Mouse (Mus musculus): ENCODE data around the gene Mthfd1. TPM values are rescaled to one million over a fixed set of nuclear protein-coding genes. Genes with fewer than 3 reads are reported as not detected.

Mthfd1 gene
- polyA plus RNA-seq, 1 experiment, result 33.2 TPM

GRCm38 (mm10) chr12:76272610-76273524 is 17.8 kb downstream of the Mthfd1 start:
- Histone ChIP-seq H3K4me1 (ENCODE audit: control insufficient read depth, insufficient read depth, low read length) (no peaks in the 10 kb centered on the region), H3K4me3 (ENCODE audit: insufficient read depth, low read length) (no peak overlapping the region), H3K27ac (ENCODE audit: insufficient read depth, low read length) (no peak overlapping the region)
- no peak for TF ChIP-seq CTCF (IDR thresholded peaks at IDR 0.05; ENCODE audit: extremely low read depth, insufficient read depth, low read length)
- no peak for TF ChIP-seq POLR2A (IDR thresholded peaks at IDR 0.05; ENCODE audit: extremely low read depth, insufficient read depth, low read length)

DNA sequence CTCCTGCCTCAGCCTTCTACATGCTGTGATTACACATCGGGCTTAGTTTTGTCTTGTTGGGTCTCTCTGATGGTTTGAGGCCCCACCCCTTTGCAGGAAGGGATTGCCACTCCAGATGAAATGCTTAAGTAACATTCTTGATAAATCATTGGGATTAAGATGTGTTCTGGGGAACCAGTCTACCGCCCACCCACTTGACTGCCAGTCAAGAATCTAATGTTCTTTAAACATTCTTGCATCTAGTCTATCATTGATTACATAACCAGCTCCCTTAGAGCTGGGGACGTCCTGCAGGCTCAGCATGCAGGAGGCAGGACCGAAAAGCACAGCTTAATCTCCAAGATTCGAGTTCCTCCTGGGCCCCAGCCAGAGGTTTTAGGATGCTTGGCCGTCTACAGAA is 23.1 kb downstream of the Mthfd1 start:
- Histone ChIP-seq H3K4me1 (ENCODE audit: control insufficient read depth, insufficient read depth, low read length) (peaks cover 8% of the 10 kb centered on the region), H3K27ac (ENCODE audit: insufficient read depth, low read length) (no peak overlapping the region), H3K4me3 (ENCODE audit: insufficient read depth, low read length) (no peak overlapping the region)
- TF ChIP-seq POLR2A (IDR thresholded peaks at IDR 0.05; ENCODE audit: extremely low read depth, insufficient read depth, low read length) (no peak), CTCF (IDR thresholded peaks at IDR 0.05; ENCODE audit: extremely low read depth, insufficient read depth, low read length) (no peak)

- Histone ChIP-seq H3K4me1 (ENCODE audit: control insufficient read depth, insufficient read depth, low read length) (peaks cover 8% of the 10 kb centered on the region), H3K4me3 (ENCODE audit: insufficient read depth, low read length) (no peak overlapping the region), H3K27ac (ENCODE audit: insufficient read depth, low read length) (no peak overlapping the region)
- TF ChIP-seq CTCF (IDR thresholded peaks at IDR 0.05; ENCODE audit: extremely low read depth, insufficient read depth, low read length), result no peak
- no peak for TF ChIP-seq POLR2A (IDR thresholded peaks at IDR 0.05; ENCODE audit: extremely low read depth, insufficient read depth, low read length)
Observed at GRCm38 (mm10) chr12:76280556-76280955, 25.5 kb downstream of the Mthfd1 start.

- Histone ChIP-seq H3K4me3 (ENCODE audit: insufficient read depth, low read length) (no peak overlapping the region), H3K4me1 (ENCODE audit: control insufficient read depth, insufficient read depth, low read length) (peaks cover 8% of the 10 kb centered on the region), H3K27ac (ENCODE audit: insufficient read depth, low read length) (no peak overlapping the region)
- TF ChIP-seq CTCF (IDR thresholded peaks at IDR 0.05; ENCODE audit: extremely low read depth, insufficient read depth, low read length) (no peak), POLR2A (IDR thresholded peaks at IDR 0.05; ENCODE audit: extremely low read depth, insufficient read depth, low read length) (no peak)
Observed at GRCm38 (mm10) chr12:76281111-76281660, 26.1 kb downstream of the Mthfd1 start.

DNA sequence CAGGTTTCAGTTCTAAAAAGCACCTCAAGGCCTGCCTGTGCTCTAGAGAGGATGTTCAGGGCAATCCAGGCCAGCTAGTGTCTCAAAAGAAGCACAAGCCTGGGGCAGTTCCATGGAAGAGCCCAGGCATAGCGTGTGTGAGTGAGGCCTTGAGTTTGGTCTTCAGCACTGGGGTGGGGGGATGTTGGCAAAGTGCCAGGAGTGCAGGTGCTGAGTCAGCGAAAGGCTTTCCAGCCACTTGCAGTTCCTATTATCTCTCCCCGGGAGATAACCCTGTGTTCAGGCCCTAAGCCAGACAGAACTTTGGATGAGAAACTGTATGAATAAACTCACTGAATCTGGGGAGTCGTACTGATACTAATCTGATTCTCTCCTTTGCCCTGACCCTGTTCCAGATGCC is 27.0 kb downstream of the Mthfd1 start:
- Histone ChIP-seq H3K4me1 (ENCODE audit: control insufficient read depth, insufficient read depth, low read length) (peaks cover 8% of the 10 kb centered on the region), H3K4me3 (ENCODE audit: insufficient read depth, low read length) (no peak overlapping the region), H3K27ac (ENCODE audit: insufficient read depth, low read length) (no peak overlapping the region)
- TF ChIP-seq POLR2A (IDR thresholded peaks at IDR 0.05; ENCODE audit: extremely low read depth, insufficient read depth, low read length) (no peak), CTCF (IDR thresholded peaks at IDR 0.05; ENCODE audit: extremely low read depth, insufficient read depth, low read length) (no peak)

DNA sequence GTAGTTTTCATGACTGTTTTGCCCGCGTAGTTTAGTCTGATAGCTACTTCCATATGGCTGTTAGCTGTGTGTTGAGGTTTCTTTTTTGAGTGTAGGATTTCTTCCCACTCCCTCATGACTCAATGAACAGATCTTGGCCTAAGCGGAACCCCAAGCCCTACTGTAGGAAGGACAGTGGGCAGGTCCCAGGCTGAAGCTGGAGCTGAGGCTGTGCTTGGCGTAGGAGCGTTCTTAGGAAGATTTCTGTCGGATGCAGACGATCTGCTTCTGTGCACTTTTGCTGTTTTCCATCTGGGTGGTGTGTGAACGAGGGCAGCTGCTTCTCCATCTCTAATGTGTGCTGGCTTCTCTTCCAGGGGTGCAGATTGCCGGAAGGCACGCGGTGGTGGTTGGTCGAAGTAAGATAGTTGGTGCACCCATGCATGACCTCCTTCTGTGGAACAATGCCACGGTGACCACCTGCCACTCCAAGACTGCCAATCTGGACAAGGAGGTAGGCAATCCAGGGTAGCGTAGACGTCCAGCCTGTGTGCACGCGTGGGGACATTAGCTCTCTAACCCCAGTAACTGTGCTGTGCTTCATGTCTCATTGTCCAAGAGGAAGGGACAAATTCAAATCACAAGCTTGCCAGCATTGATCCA is 27.6 kb downstream of the Mthfd1 start:
- Histone ChIP-seq H3K4me3 (ENCODE audit: insufficient read depth, low read length) (no peak overlapping the region), H3K27ac (ENCODE audit: insufficient read depth, low read length) (no peak overlapping the region)
- TF ChIP-seq CTCF (IDR thresholded peaks at IDR 0.05; ENCODE audit: extremely low read depth, insufficient read depth, low read length) (no peak), POLR2A (IDR thresholded peaks at IDR 0.05; ENCODE audit: extremely low read depth, insufficient read depth, low read length) (no peak)

GRCm38 (mm10) chr12:76285418-76285817 is 30.3 kb downstream of the Mthfd1 start:
- Histone ChIP-seq H3K4me1 (ENCODE audit: control insufficient read depth, insufficient read depth, low read length) (peaks cover 12% of the 10 kb centered on the region), H3K4me3 (ENCODE audit: insufficient read depth, low read length) (no peak overlapping the region), H3K27ac (ENCODE audit: insufficient read depth, low read length) (no peak overlapping the region; the same call in 1 of the 2 replicates)
- TF ChIP-seq POLR2A (IDR thresholded peaks at IDR 0.05; ENCODE audit: extremely low read depth, insufficient read depth, low read length), result no peak
- TF ChIP-seq CTCF (IDR thresholded peaks at IDR 0.05; ENCODE audit: extremely low read depth, insufficient read depth, low read length), result no peak

More for the DNA sequence above, 27.6 kb downstream of the Mthfd1 start:
- peaks cover 12% of the 10 kb centered on the region for H3K4me1 ChIP-seq (ENCODE audit: control insufficient read depth, insufficient read depth, low read length)

- Histone ChIP-seq H3K4me1 (ENCODE audit: control insufficient read depth, insufficient read depth, low read length) (peaks cover 9% of the 10 kb centered on the region), H3K27ac (ENCODE audit: insufficient read depth, low read length) (peak overlapping the region; percentile 88), H3K4me3 (ENCODE audit: insufficient read depth, low read length) (no peak overlapping the region)
- TF ChIP-seq CTCF (IDR thresholded peaks at IDR 0.05; ENCODE audit: extremely low read depth, insufficient read depth, low read length) (no peak), POLR2A (IDR thresholded peaks at IDR 0.05; ENCODE audit: extremely low read depth, insufficient read depth, low read length) (no peak)
Observed at GRCm38 (mm10) chr12:76287986-76288385, 32.9 kb downstream of the Mthfd1 start.

DNA sequence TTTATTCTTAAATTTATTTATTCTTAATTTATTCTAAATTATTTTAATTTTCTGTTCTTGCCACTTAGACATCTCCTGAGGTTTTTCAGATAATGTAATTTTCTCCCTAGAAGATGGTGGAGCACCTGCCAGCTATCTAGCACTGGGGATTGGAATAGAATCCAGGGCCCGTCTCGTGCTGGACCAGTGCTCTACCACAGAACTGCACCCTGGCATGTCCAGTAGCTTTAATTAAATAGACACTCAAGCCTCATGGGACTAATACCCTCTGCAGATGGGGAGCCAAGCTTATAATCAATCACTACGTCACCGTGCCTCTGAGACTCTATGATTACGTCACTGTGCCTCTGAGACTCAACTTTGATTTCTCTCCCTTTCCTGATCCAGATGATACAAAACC is 33.4 kb downstream of the Mthfd1 start:
- H3K4me3 ChIP-seq (ENCODE audit: insufficient read depth, low read length), result no peak overlapping the region
- peak overlapping the region; percentile 2 for H3K27ac ChIP-seq (ENCODE audit: insufficient read depth, low read length)
- no peak for TF ChIP-seq POLR2A (IDR thresholded peaks at IDR 0.05; ENCODE audit: extremely low read depth, insufficient read depth, low read length)
- TF ChIP-seq CTCF (IDR thresholded peaks at IDR 0.05; ENCODE audit: extremely low read depth, insufficient read depth, low read length), result no peak
- H3K4me1 ChIP-seq (ENCODE audit: control insufficient read depth, insufficient read depth, low read length), result peaks cover 9% of the 10 kb centered on the region
